Mouse (Mus musculus) liver, adult 2 months (tissue): ENCODE data around the gene Lhpp. TPM values are rescaled to one million over a fixed set of nuclear protein-coding genes. Genes with fewer than 3 reads are reported as not detected.
"Not testable (repeated sequence)": the region's sequence is repeated elsewhere in the genome, so short reads cannot be mapped to it uniquely, and the experiment has no call there.

Source experiments
- DNase-seq: peaks from one replicate; pipeline ENCODE4 v3.0.0-alpha.2; 2011; ENCODE audit warnings: low read depth, low spot score; ENCODE audit errors: extremely low read depth
- H3K27ac ChIP-seq: fragments of 200-500 bp; replicated peaks from 2 replicates; pipeline ENCODE4 v1.5.1; 2012; ENCODE audit warnings: low read depth, mild to moderate bottlenecking, control low read depth, inconsistent platforms, low read length; ENCODE audit not compliant: insufficient read depth
- H3K27me3 ChIP-seq: fragments of 200-500 bp; 2 replicates; pipeline ENCODE4 v1.6.1; 2012; ENCODE audit warnings: mild to moderate bottlenecking, moderate library complexity, low read length, inconsistent platforms; ENCODE audit not compliant: control insufficient read depth, insufficient read depth
- H3K36me3 ChIP-seq: fragments of 200-500 bp; 2 replicates; pipeline ENCODE4 v1.6.1; 2012; ENCODE audit warnings: low read length, inconsistent platforms; ENCODE audit not compliant: control insufficient read depth, insufficient read depth
- H3K4me1 ChIP-seq: fragments of 200-500 bp; 2 replicates; pipeline ENCODE4 v1.6.1; 2011; ENCODE audit warnings: low read length; ENCODE audit not compliant: control insufficient read depth, insufficient read depth
- H3K4me3 ChIP-seq: fragments of 200-500 bp; 2 replicates; pipeline ENCODE4 v1.5.1; 2011; ENCODE audit warnings: low read depth, mild to moderate bottlenecking, control low read depth, low read length, moderate library complexity; ENCODE audit not compliant: insufficient read depth
- H3K79me2 ChIP-seq: fragments of 200-500 bp; 2 replicates; pipeline ENCODE4 v1.6.1; 2012; ENCODE audit warnings: inconsistent platforms, mild to moderate bottlenecking, low read length, moderate library complexity; ENCODE audit not compliant: control insufficient read depth, insufficient read depth
- H3K9ac ChIP-seq: fragments of 200-500 bp; 2 replicates; pipeline ENCODE4 v1.6.1; 2012; ENCODE audit warnings: low read depth, mild to moderate bottlenecking, control low read depth, inconsistent platforms, low read length
- CTCF ChIP-seq: fragments of 200-500 bp; IDR thresholded peaks from 2 replicates; pipeline ENCODE4 v1.5.1; 2011; ENCODE audit warnings: low read depth, low read length, control low read depth
- POLR2A ChIP-seq: fragments of 200-500 bp; IDR thresholded peaks from 2 replicates; pipeline ENCODE4 v1.6.1; 2011; ENCODE audit warnings: low read length, control low read depth; ENCODE audit not compliant: insufficient read depth; ENCODE audit errors: extremely low read depth
- WGBS: fragments of 180-500 bp; shearing (Covaris S2); methylation state at CpG from one replicate; pipeline ENCODE4 v1.1.7; 2018; 5-methylcytosine and 5-hydroxymethylcytosine counted together
- polyA plus RNA-seq: library from polyadenylated mRNA; depleted of rRNA; stranded (reverse); fragments of >200 nt; gene quantifications from 2 replicates; pipeline ENCODE4 v1.2.3, GENCODE M21; 2012
- total RNA-seq: library from RNA; depleted of rRNA; stranded (reverse); fragments of >200 nt; gene quantifications from 2 replicates; pipeline ENCODE4 v1.2.3, GENCODE M21; 2014

Lhpp gene
- total and polyA plus RNA-seq, 2 experiments: 60.2 to 137 TPM

DNA sequence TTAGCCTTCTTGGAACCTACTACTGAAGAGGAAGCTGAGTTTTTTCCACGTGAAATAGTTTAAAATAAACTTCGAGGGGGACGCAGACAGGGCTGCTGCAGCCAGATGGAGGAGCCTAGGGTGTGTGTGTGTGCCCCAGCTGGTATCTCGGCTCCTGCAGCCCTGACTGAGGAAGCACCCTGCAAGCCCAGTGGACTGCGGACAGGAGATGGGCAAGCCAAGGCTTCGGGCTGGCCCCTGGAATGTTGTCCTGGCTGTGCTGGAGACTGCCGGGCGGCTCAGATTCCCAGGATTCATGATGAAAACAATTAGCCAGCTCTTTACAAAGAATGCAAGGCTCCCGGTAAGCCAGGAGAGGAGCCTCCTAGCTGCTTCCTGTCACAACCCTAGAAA, 47.6 kb downstream of the Lhpp start:
- Histone ChIP-seq H3K27me3 (no peaks in the 10 kb centered on the region), H3K79me2 (no peaks in the 10 kb centered on the region), H3K4me1 (peaks cover 12% of the 10 kb centered on the region), H3K4me3 (no peak overlapping the region), H3K9ac (no peak overlapping the region), H3K36me3 (no peaks in the 10 kb centered on the region), H3K27ac (no peak overlapping the region)
- WGBS: 59% methylated on average over 9 of the region's 9 CpGs
- TF ChIP-seq CTCF (no peak), POLR2A (no peak)
- no peak for DNase-seq

DNA sequence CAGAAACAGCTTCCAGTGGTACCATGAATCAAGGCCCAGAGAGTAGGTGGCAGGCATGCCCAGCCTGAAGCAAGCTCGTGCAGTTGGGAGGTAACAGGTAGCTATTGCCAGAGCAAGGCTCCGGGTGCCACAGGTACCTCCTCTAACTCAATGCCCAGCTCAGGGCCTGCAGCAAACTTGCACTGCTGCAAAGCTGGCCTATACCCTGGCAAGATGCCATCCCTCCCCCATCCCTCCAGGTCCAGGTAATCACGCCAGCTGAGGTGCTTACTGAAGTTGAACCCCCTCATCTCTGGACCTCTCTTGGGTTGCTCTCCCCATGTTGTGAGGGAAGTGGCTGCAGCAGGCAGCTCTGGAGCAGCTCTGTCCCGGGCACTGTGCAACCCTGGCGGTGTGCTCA, 48.2 kb downstream of the Lhpp start:
- 92% methylated on average over 5 of the region's 5 CpGs for WGBS
- no peak overlapping the region for H3K4me3 ChIP-seq
- no peaks in the 10 kb centered on the region for H3K27me3 ChIP-seq
- H3K27ac ChIP-seq: 0 out of 2 replicates have a peak overlapping the region, but pooled peaks have one; percentile 8
- H3K9ac ChIP-seq: no peak overlapping the region
- no peak for DNase-seq
- peaks cover 12% of the 10 kb centered on the region for H3K4me1 ChIP-seq
- H3K36me3 ChIP-seq: no peaks in the 10 kb centered on the region
- no peaks in the 10 kb centered on the region for H3K79me2 ChIP-seq
- no peak for TF ChIP-seq POLR2A
- TF ChIP-seq CTCF: no peak

DNA sequence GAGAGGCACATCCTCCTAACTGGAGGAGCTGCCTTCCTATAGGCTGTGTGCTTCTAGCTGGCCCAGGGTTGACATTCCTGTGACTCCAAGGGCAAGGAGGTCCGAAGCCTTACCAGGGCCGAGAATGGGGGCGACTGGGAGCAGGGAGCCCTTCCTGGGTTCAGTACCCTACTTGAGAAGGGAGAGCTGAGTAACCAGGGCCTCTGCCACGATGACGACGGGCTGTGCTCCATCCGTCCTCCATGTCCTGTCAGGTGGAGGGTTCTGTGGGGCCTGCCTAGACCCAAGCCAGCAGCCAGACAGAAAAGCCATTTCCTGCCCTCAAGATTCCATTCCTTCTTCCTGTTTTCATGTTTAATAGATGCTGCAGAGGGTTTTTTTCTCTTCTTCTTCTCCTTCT, 49.2 kb downstream of the Lhpp start:
- Histone ChIP-seq H3K36me3 (no peaks in the 10 kb centered on the region), H3K4me1 (peaks cover 16% of the 10 kb centered on the region), H3K9ac (0 out of 2 replicates have a peak overlapping the region, but pooled peaks have one; percentile 6), H3K27me3 (no peaks in the 10 kb centered on the region), H3K27ac (no peak overlapping the region), H3K4me3 (no peak overlapping the region), H3K79me2 (no peaks in the 10 kb centered on the region)
- DNase-seq: no peak
- WGBS: 76% methylated on average over 7 of the region's 7 CpGs
- no peak for TF ChIP-seq CTCF
- TF ChIP-seq POLR2A: no peak

DNA sequence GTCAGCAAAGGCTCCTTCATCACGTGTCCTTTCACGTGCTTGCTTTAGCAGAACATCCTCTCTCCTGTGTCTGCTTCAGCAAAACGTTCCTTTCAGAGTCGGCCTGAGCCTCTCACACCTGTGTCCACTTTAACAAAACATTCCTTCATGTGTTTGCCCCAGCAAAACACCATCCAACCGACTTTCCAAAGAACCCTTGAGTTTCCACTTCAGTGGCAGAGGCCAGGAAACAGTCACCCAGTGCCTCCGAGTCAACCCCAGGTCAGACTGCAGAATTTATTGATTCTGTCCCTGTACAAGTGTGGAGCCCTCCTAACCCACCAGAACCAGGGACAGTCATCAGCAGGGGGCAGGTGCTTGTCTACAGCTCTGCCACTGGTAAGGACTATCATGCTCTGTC, 52.4 kb downstream of the Lhpp start:
- H3K27me3 ChIP-seq, H3K36me3 ChIP-seq, DNase-seq, H3K79me2 ChIP-seq, H3K27ac ChIP-seq, H3K9ac ChIP-seq, H3K4me3 ChIP-seq: not testable (repeated sequence)
- H3K4me1 ChIP-seq: peaks cover 16% of the 10 kb centered on the region
- WGBS: 69% methylated on average over 6 of the region's 6 CpGs

DNA sequence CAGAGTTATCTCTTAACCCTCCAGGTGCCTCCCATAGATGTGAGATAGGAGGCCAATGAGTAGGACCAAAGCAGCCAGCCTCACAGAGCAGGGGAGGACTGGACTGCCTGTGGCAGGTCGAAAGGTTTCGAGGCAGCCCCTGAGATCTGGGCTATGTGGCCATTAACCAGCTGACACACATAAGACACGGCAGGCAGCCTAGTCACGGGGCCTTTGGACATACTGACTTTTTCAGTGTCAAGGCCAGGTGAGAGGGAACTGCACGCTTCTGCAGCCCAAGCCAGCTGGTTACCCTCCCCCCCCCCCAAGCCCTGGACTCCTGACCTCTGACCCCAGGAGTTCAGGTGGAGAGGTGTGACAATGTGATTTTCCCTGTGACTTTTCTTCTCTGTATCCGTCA, 54.4 kb downstream of the Lhpp start:
- Histone ChIP-seq H3K79me2 (no peaks in the 10 kb centered on the region), H3K9ac (no peak overlapping the region), H3K4me3 (no peak overlapping the region), H3K36me3 (no peaks in the 10 kb centered on the region), H3K27ac (0 out of 2 replicates have a peak overlapping the region, but pooled peaks have one; percentile 2), H3K4me1 (peaks cover 11% of the 10 kb centered on the region), H3K27me3 (no peaks in the 10 kb centered on the region)
- TF ChIP-seq CTCF (no peak), POLR2A (no peak)
- DNase-seq: peak; percentile 91
- 49% methylated on average over 6 of the region's 6 CpGs for WGBS

DNA sequence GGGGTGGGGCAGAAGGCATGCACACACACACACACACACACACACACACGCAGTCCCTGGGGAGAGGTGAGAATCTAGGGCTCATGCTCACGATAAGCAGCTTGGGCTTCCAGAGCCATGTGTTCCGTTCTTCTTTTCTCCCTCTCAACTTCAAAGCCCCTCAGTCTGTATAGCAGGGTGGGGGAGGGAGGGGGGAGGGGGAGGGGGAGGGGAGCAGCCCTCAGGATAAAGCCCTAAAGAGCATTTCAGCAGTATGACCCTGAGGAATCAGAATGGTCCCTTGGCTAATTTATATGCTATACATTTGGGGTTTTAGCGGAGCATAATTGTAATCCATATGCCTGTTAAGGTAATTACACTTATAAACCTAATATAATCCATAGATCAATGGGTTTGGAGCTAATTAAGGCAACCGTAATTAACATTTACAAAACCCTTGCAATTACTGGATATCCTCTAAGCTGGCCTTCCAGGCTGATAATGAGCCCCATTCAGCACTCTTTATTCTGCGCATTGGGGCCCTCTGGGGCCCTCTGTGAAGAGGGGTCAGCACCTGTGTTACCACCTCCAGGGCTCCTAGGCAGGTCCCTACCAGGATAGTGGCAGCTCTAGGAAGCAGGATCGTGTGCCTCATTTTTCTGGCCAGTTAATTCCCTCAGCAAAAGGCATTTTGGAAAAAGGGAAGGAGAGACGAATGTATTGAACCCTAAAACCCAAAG, 55.4 kb downstream of the Lhpp start:
- no peak for TF ChIP-seq POLR2A
- TF ChIP-seq CTCF: no peak
- 90% methylated on average over 8 of the region's 8 CpGs for WGBS
- no peak overlapping the region for H3K4me3 ChIP-seq
- no peaks in the 10 kb centered on the region for H3K79me2 ChIP-seq
- H3K9ac ChIP-seq: no peak overlapping the region
- no peaks in the 10 kb centered on the region for H3K36me3 ChIP-seq
- peaks cover 14% of the 10 kb centered on the region for H3K4me1 ChIP-seq
- H3K27ac ChIP-seq: no peak overlapping the region
- no peak for DNase-seq
- no peaks in the 10 kb centered on the region for H3K27me3 ChIP-seq
